Mouse (Mus musculus): ENCODE measurements around the gene Kif21a.

The Kif21a gene

DNA sequence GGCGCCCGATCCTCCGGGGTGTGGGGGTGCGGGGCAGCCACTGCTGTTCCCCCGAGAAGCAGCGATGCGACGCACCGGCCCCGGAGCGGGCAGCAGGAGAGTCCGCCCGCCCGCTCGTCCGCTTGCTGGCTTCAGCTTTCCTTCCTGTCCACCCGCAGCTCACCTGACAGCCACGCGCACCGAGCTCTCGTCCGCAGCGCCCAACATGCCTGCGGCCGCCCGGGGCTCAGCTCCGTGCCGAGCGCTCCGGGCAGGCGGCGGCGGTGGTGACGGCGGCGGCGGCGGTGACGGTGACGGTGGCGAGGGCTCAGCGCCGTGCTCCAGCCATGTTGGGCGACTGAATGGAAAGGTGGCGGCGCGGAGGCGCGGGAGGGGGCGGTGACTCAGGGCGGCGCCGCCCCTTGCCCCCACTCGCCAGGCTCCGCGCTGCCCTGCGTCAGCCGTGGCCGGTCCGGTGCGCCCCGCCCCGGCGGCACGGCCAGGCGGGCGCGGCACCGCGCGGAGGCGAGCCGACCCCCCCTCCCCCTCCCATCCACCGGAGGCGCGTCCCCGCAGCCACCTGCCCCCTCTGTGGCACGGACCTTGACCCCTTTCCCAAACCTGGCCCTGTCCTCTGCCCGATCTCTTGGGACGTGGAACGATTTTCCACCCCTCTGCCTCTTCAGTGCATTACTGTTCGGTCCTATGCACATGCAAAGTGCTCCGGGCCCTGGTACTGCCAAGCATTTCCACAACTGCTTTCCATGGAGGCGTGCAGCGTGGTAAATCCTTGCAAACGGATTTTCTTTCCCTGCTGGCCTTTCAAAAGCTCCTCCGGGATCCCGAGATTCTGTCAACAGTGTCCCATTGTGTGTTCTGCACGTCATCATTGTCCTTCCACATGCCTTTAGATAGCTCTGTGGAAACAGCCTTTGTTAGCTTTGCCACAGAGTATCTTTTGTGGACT, at the start of gene Kif21a:
Gene Kif21a, minus strand, starts transcription at position 453 of the 946 bp plus-strand sequence.
- peak; percentile 58 for DNase-seq (ENCODE audit: low spot score)

- DNase-seq (ENCODE audit: low spot score), result no peak
Measured at GRCm38 (mm10) chr15:91096606-91097005, 46.9 kb upstream of the Kif21a start.

DNA sequence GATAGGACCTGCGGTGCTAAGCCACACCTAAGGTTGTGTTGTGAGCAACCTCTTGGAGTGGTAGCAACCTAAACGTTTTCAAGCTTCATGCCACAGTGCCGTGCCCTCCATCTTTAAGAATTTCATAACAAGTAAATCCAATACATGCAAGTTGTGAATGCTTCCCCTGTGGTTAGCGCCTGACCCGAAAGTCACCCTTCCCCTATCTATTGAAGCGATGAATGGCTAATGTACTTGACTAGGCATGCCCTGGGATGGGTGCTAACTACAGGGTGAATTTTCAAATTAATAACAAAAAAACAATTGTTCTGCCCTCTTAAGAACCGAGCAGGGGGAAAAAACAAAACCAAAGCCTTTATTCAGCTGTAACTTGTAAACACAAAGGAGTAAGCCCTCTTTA, 39.7 kb upstream of the Kif21a start:
- no peak for DNase-seq (ENCODE audit: low spot score)

- DNase-seq (ENCODE audit: low spot score), result no peak
Measured at GRCm38 (mm10) chr15:91088071-91088470, 38.3 kb upstream of the Kif21a start.

GRCm38 (mm10) chr15:91077457-91078410, 28.0 kb upstream of the Kif21a start:
- peak; percentile 27 for DNase-seq (ENCODE audit: low spot score)

DNA sequence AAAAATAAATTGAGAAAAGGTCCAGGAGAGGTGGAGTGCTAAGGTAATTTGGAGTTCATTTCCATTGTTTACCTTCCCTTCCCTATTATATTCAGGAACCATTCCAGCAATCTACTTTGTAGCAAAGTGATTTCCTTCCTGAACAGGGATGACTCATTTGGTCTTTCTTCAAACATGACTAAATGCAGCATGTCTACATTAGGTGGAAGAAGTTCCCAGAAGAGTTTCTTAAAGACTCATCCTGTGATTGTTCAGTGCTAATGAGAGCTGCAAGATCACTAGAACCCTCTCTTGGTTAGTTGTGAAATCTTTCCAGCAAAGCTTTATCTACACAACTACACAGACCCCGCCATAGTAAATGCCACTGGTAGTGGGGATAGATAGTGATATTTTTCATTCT, 22.7 kb upstream of the Kif21a start:
- no peak for DNase-seq (ENCODE audit: low spot score)

GRCm38 (mm10) chr15:91064310-91064826, 14.6 kb upstream of the Kif21a start:
- no peak for DNase-seq (ENCODE audit: low spot score)

- DNase-seq (ENCODE audit: low spot score), result no peak
Measured at GRCm38 (mm10) chr15:91063845-91064244, 14.1 kb upstream of the Kif21a start.

DNA sequence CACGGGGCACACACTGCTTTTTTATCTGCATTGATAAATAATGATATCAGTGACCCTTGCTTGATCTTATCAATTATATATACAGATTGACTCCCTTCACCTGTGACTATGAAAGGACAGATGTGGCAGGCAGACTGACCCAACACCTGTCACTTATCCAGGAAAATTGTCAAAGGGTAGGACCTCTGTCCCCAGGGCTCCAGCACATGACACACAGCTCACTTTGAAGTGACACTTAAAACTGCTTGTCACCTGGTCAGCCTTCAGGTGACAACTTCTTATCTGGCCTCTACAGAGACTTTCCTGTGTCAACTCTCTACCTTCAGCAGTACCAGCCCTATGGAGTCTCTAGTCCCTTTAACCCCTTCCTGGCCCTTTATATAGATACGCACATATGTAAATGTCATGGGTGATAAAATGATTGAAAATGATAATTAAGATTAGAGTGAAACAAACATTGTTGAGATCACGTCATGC, 7.2 kb upstream of the Kif21a start:
- no peak for DNase-seq (ENCODE audit: low spot score)

DNA sequence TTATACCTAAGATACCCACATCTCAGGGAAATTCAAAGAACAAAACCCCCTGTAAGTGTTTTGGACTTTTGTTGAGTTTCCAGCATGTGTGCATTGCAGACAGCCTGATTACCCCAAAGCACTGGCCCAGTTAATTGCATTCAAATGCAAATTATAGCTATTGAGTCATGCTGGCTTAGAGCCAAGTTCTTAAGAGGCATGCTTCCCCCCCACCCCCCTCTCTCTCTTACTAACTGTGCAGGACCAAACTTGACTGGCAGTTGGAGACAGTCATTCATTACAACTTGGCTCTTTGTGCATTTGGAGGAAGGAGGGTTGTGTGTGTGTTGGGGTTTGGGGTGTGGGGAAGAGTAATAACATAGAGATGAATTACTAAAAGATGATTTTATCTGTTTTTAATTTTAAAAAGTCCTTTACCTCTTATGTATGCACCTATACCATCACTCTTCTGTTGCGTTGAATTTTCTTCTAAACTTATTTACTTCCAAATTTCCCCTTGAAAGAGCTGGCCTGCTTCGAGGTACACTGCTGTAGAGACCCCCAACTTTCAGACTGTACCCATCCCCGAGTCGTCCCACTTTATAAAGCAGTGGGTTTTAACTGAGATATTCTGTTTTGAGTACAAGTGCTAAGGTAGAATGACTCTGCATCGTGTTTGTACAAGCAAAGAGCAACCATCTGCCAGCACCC, 6.6 kb upstream of the Kif21a start:
- no peak for DNase-seq (ENCODE audit: low spot score)

GRCm38 (mm10) chr15:91048951-91049495, 725 bp downstream of the Kif21a start:
- no peak for DNase-seq (ENCODE audit: low spot score)

DNA sequence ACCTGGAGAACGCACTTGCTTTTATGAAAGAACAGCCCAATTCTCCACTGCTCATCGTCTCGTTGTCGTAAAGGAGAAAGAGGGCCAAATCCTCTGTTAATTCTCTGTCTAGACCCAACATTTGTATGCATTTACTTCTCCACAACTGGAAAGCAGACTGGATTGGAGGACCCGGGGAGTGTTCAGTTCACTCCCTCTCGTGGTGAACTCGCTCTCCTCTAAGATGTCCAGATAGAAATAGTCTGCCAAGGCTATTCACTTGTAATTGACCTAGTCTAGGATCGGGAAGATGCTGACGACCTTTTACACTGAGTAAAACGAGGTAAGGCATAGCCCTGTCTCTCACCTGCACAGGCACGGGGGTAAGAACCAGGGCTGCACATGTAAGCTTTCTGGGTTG, 2.1 kb downstream of the Kif21a start:
- no peak for DNase-seq (ENCODE audit: low spot score)

DNA sequence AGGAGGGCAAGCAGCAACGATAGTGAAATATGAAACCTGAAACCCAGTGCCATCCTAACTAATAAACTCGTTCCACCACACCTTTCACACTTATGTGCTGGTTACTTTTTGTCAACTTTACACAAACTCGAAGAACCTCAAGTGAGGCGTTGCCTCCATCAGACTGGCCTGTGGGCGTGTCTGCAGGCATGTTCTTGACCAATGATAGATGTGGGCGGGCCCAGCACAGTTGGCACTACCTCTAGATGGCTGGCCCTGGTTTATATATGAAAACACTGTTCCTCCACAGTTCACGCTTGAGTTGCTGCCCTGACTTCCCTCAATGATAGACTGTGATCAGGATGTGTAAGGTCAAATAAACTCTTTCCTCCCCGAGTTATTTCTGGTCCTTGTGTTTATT, 3.2 kb downstream of the Kif21a start:
- DNase-seq (ENCODE audit: low spot score), result no peak

- DNase-seq (ENCODE audit: low spot score), result no peak
Measured at GRCm38 (mm10) chr15:91043263-91043662, 6.5 kb downstream of the Kif21a start.

DNA sequence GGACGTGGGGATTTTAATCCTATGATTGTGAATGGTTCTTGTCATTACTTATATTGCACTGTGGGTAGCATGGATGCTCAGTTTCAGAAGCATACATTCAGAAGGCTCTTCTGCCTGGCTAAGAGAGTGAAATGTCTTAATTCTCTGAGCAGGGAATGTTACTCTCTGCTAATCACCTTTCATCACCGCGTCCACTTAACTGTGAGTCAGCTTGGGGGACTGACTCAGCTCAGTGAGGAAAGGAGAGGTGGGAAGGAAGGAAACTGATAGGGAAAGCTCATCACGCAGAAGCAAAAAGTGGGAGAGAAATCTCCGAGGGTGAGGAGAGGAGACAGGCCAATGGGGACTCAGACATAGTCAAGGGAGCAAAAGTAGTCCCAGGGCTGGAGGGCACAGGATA, 10.9 kb downstream of the Kif21a start:
- no peak for DNase-seq (ENCODE audit: low spot score)

GRCm38 (mm10) chr15:91034090-91034489, 15.7 kb downstream of the Kif21a start:
- DNase-seq (ENCODE audit: low spot score), result no peak

DNA sequence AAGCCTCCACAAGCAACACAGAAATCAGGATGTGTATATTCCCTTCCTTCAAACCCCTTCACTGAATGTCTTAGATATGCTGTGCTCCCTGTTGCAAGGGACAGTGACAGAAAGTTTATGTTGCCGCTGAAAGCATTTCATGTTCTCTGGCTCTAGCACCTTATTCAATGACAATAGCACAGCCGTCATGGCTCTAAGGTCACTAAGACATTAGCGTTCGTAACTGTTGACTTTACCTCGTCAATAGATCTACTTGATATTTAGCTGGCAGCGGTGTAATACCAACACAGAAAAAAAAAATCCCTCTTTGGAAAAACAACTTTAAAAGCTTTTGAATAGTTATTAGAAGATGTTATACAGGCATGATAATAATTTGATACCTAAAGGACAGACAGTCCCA, 16.2 kb downstream of the Kif21a start:
- DNase-seq (ENCODE audit: low spot score), result no peak

- peak; percentile 76 for DNase-seq (ENCODE audit: low spot score)
Measured at GRCm38 (mm10) chr15:91028962-91029361, 20.8 kb downstream of the Kif21a start.

- DNase-seq (ENCODE audit: low spot score), result no peak
Measured at GRCm38 (mm10) chr15:91028494-91028893, 21.3 kb downstream of the Kif21a start.

- peak; percentile 60 for DNase-seq (ENCODE audit: low spot score)
Measured at GRCm38 (mm10) chr15:91022276-91022675, 27.5 kb downstream of the Kif21a start.

DNA sequence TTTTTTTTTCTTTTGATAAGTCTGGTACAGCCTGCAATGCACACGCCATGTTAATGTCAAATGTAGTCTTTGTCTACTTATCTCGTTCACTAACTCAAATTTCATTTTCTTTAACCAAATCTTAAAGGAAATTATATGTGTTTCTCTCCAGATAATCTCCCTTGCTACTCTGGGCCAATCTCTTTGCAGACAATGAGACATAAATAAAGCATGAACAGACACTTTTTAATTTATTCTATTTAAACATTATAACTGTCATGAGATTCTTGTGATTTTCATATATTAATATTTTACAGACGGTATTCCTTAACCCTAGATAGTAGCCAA, 30.9 kb downstream of the Kif21a start:
- no peak for DNase-seq (ENCODE audit: low spot score)
